ENCODE assay signal across 9 mouse cellular contexts in the genomic region with DNA sequence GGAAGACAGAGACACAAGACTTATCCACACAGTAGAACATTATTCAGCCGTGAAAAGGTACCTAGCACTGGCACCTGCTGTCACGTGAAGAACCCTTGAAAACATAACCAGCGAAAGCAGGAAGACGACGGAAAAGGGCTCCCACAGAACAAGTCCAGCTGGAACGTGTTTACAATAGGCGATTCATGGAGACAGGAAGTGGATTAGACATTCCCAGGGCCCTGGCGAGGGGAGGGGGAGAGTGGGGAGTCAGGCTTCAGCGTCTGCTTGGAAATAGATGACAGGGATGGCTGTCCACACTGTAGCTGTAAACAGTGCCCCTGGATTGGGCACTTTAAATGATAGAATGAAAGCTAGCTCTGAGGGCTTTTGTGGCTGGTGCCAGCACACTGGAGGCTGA. TPM values are rescaled to one million over a fixed set of nuclear protein-coding genes. Genes with fewer than 3 reads are reported as not detected.
DNase-seq lines count a peak whose midpoint lies in the region; ATAC-seq and TF ChIP-seq lines count a peak whose summit lies in the region.
"Had no signal": no experiment of that assay in that cellular context is flagged by ENCODE, and none has a peak within 500 bp of the region (broad histone marks: within the 10 kb centered on the region; RNA-seq: fewer than 3 reads in every experiment).

No protein-coding gene starts in this region.

- H3K36me3 ChIP-seq in E14TG2a.4 (ENCODE audit: insufficient read depth, low read length): no peaks in the 10 kb centered on the region
- no peaks in the 10 kb centered on the region for H3K36me3 ChIP-seq in embryonic facial prominence, embryonic 11.5 days (replicated peaks; ENCODE audit: control insufficient read depth, insufficient read depth, low read depth, low read length)
- H3K36me3 ChIP-seq in limb, embryonic 15.5 days: no peaks in the 10 kb centered on the region
- H3K36me3 ChIP-seq: liver, embryonic 15.5 days had no signal

- peaks cover 81% of the 10 kb centered on the region for H3K4me1 ChIP-seq in E14TG2a.4 (replicated peaks; ENCODE audit: low read depth, low read length)
- H3K4me1 ChIP-seq in embryonic facial prominence, embryonic 11.5 days (ENCODE audit: control insufficient read depth, insufficient read depth, low read length): peaks cover 2% of the 10 kb centered on the region
- H3K4me1 ChIP-seq in limb, embryonic 15.5 days: peaks cover 15% of the 10 kb centered on the region

- no peak for TF ChIP-seq CTCF in E14TG2a.4 (conservative IDR thresholded peaks at IDR 0.05; ENCODE audit: low read length)

- H3K27me3 ChIP-seq in E14TG2a.4 (ENCODE audit: insufficient read depth, low read length): peaks cover 5% of the 10 kb centered on the region; the same call in 1 of the 2 replicates
- H3K27me3 ChIP-seq in embryonic facial prominence, embryonic 11.5 days (ENCODE audit: control insufficient read depth, insufficient read depth, low read length): no peaks in the 10 kb centered on the region
- H3K27me3 ChIP-seq in limb, embryonic 15.5 days: no peaks in the 10 kb centered on the region

- peak; percentile 79 for DNase-seq in embryonic facial prominence, embryonic 11.5 days (ENCODE audit: low spot score)
- DNase-seq in heart, postnatal 4 days: peak; percentile 61
- DNase-seq in neural tube, embryonic 10.5 days (ENCODE audit: extremely low spot score, low spot score): peak; percentile 46
- no peak for DNase-seq in thymus, adult 18-20 months
- DNase-seq in natural killer cell, adult 2 months (ENCODE audit: low spot score in 2 of 2): no peak

- H3K9ac ChIP-seq in embryonic facial prominence, embryonic 11.5 days (replicated peaks; ENCODE audit: low read length): no peak overlapping the region
- no peak overlapping the region for H3K9ac ChIP-seq in limb, embryonic 15.5 days
- H3K9ac ChIP-seq: liver, embryonic 15.5 days had no signal

- ATAC-seq in embryonic facial prominence, embryonic 11.5 days (replicated peaks; ENCODE audit: insufficient number of reproducible peaks, low FRiP score, low TSS enrichment, low read depth): no peak; the same call in 1 of the 2 replicates
- ATAC-seq in limb, embryonic 15.5 days (ENCODE audit: insufficient number of reproducible peaks, low FRiP score, low TSS enrichment, low read depth): no peak
- no peak for ATAC-seq in erythroblast, adult 5-6 weeks (replicated peaks; ENCODE audit: low FRiP score, poor library complexity, severe bottlenecking)

- 12% methylated on average over 9 of the region's 9 CpGs for WGBS in embryonic facial prominence, embryonic 11.5 days
- WGBS in limb, embryonic 15.5 days: 14% methylated on average over 9 of the region's 9 CpGs

- peak overlapping the region; percentile 10; the same call in 1 of the 2 replicates for H3K4me3 ChIP-seq in E14TG2a.4 (replicated peaks; ENCODE audit: low read length)
- no peak overlapping the region for H3K4me3 ChIP-seq in embryonic facial prominence, embryonic 11.5 days (ENCODE audit: low read depth, low read length)
- no peak overlapping the region for H3K4me3 ChIP-seq in limb, embryonic 15.5 days
- H3K4me3 ChIP-seq: liver, embryonic 15.5 days had no signal

- H3K4me2 ChIP-seq in embryonic facial prominence, embryonic 11.5 days (ENCODE audit: low read depth, low read length): peak overlapping the region; percentile 10
- H3K4me2 ChIP-seq in limb, embryonic 15.5 days: no peak overlapping the region
- H3K4me2 ChIP-seq: liver, embryonic 15.5 days had no signal

- H3K27ac ChIP-seq in embryonic facial prominence, embryonic 11.5 days (replicated peaks; ENCODE audit: low read depth, low read length): peak overlapping the region; percentile 47; the same call in 1 of the 2 replicates
- peak overlapping the region; percentile 54 for H3K27ac ChIP-seq in limb, embryonic 15.5 days
- H3K27ac ChIP-seq: liver, embryonic 15.5 days had no signal

- H3K9me3 ChIP-seq in E14TG2a.4 (ENCODE audit: low read length): no peaks in the 10 kb centered on the region
- no peaks in the 10 kb centered on the region for H3K9me3 ChIP-seq in embryonic facial prominence, embryonic 11.5 days (replicated peaks; ENCODE audit: control insufficient read depth, low read length)
- no peaks in the 10 kb centered on the region for H3K9me3 ChIP-seq in limb, embryonic 15.5 days
- H3K9me3 ChIP-seq: liver, embryonic 15.5 days had no signal

RNA-seq across cellular contexts. Expression of gene Gga1, which starts 8.6 kb away (rescaled TPM):
- polyA plus RNA-seq in embryonic facial prominence, embryonic 11.5 days (2014; fragmentation: Nextera tagmentation; extraction: Ambion mirVana): 21.1 and 22.6 TPM in 2 replicates
- total RNA-seq in heart, postnatal 4 days (2021): 10 to 100 TPM; 47.1 to 47.6 TPM
- 53.2 and 54.4 TPM in 2 replicates for polyA plus RNA-seq in limb, embryonic 15.5 days (2015; fragmentation: Nextera tagmentation; extraction: Ambion mirVana)
- 6.5 and 17.1 TPM in 2 replicates for total RNA-seq in erythroblast, adult 5-6 weeks (2015; ENCODE audit: low replicate concordance)
- total RNA-seq in erythroblast, adult 5-6 weeks (2017; ENCODE audit: low replicate concordance): 3.5 and 3.7 TPM in 2 replicates

RNA-seq across cellular contexts. Expression of gene Lgals2, which starts 13.1 kb away (rescaled TPM):
- not detected in 2 replicates for polyA plus RNA-seq in embryonic facial prominence, embryonic 11.5 days (2014; fragmentation: Nextera tagmentation; extraction: Ambion mirVana)
- not detected for total RNA-seq in heart, postnatal 4 days (2021)
- polyA plus RNA-seq in limb, embryonic 15.5 days (2015; fragmentation: Nextera tagmentation; extraction: Ambion mirVana): 0.65 and 0.73 TPM in 2 replicates
- total RNA-seq in erythroblast, adult 5-6 weeks (2015; ENCODE audit: low replicate concordance): not detected in 2 replicates
- total RNA-seq in erythroblast, adult 5-6 weeks (2017; ENCODE audit: low replicate concordance): not detected in 2 replicates

RNA-seq across cellular contexts. Expression of gene Cdc42ep1, which starts 26.0 kb away (rescaled TPM):
- polyA plus RNA-seq in embryonic facial prominence, embryonic 11.5 days (2014; fragmentation: Nextera tagmentation; extraction: Ambion mirVana): 10.9 and 11.3 TPM in 2 replicates
- total RNA-seq in heart, postnatal 4 days (2021): 10 to 100 TPM; 55.3 to 59.9 TPM
- 26.5 and 30.0 TPM in 2 replicates for polyA plus RNA-seq in limb, embryonic 15.5 days (2015; fragmentation: Nextera tagmentation; extraction: Ambion mirVana)
- total RNA-seq in erythroblast, adult 5-6 weeks (2015; ENCODE audit: low replicate concordance): not detected in 2 replicates
- 0.70 TPM in 1 of 2 replicates, not detected in the other for total RNA-seq in erythroblast, adult 5-6 weeks (2017; ENCODE audit: low replicate concordance)

RNA-seq across cellular contexts. Expression of gene Gm49510, which starts 31.1 kb away (rescaled TPM):
- polyA plus RNA-seq in embryonic facial prominence, embryonic 11.5 days (2014; fragmentation: Nextera tagmentation; extraction: Ambion mirVana): 0.17 and 0.58 TPM in 2 replicates
- total RNA-seq in heart, postnatal 4 days (2021): under 1 TPM in 1 of 2 experiments, not detected in 1; 0.29 TPM
- 0.50 and 0.65 TPM in 2 replicates for polyA plus RNA-seq in limb, embryonic 15.5 days (2015; fragmentation: Nextera tagmentation; extraction: Ambion mirVana)
- not detected in 2 replicates for total RNA-seq in erythroblast, adult 5-6 weeks (2015; ENCODE audit: low replicate concordance)
- total RNA-seq in erythroblast, adult 5-6 weeks (2017; ENCODE audit: low replicate concordance): 0.56 and 0.77 TPM in 2 replicates

RNA-seq across cellular contexts. Expression of gene Sh3bp1, which starts 31.2 kb away (rescaled TPM):
- polyA plus RNA-seq in embryonic facial prominence, embryonic 11.5 days (2014; fragmentation: Nextera tagmentation; extraction: Ambion mirVana): 25.2 and 29.7 TPM in 2 replicates
- total RNA-seq in heart, postnatal 4 days (2021): 10 to 100 TPM in 1 of 2 experiments, 1 to 10 TPM in 1; 7.7 to 11.1 TPM
- polyA plus RNA-seq in limb, embryonic 15.5 days (2015; fragmentation: Nextera tagmentation; extraction: Ambion mirVana): 55.2 and 61.1 TPM in 2 replicates
- total RNA-seq in erythroblast, adult 5-6 weeks (2015; ENCODE audit: low replicate concordance): 13.6 and 15.2 TPM in 2 replicates
- 4.5 and 8.8 TPM in 2 replicates for total RNA-seq in erythroblast, adult 5-6 weeks (2017; ENCODE audit: low replicate concordance)

Comparison
In these comparisons a context has a peak if more than half of its experiments do, and no peak if none do; other contexts are left out.
1. DNase-seq: peak in embryonic facial prominence, embryonic 11.5 days (single experiment), heart, postnatal 4 days (single experiment) and neural tube, embryonic 10.5 days (single experiment); none in thymus, adult 18-20 months (0 of 2) and natural killer cell, adult 2 months (0 of 2).
2. RNA of gene Cdc42ep1, which starts 26.0 kb away (total RNA-seq): 55.3 to 59.9 TPM in heart, postnatal 4 days; 0.70 TPM in erythroblast, adult 5-6 weeks; every median in the first group is over 10 times any median in the second.